Mouse (Mus musculus) forebrain, postnatal 0 days (tissue): ENCODE measurements around the gene Hist1h2bg. TPM values are rescaled to one million over a fixed set of nuclear protein-coding genes. Genes with fewer than 3 reads are reported as not detected.
"Not testable (repeated sequence)": the region's sequence is repeated elsewhere in the genome, so short reads cannot be mapped to it uniquely, and the experiment has no call there.

Experiments used
- ATAC-seq: fragments of 200-750 bp; cut with Nextera tagmentation; 2 replicates; pipeline ENCODE4 v1.8.0; 2017; ENCODE audit warnings: mild to moderate bottlenecking, moderate library complexity
- DNase-seq: peaks from one replicate; pipeline ENCODE4 v3.0.0-alpha.2; 2015
- H3K27ac ChIP-seq: fragments of 300-500 bp; sonication (generic); 2 replicates; pipeline ENCODE4 v1.5.1; 2014; ENCODE audit warnings: low read depth, mild to moderate bottlenecking, antibody characterized with exemption, low read length, moderate library complexity, mixed read lengths
- H3K27me3 ChIP-seq: fragments of 300-500 bp; sonication (generic); 2 replicates; pipeline ENCODE4 v1.6.1; 2014; ENCODE audit warnings: mild to moderate bottlenecking, low read length, mixed read lengths; ENCODE audit not compliant: insufficient read depth
- H3K36me3 ChIP-seq: fragments of 300-500 bp; sonication (generic); 2 replicates; pipeline ENCODE4 v1.6.1; 2014; ENCODE audit warnings: mild to moderate bottlenecking, moderate library complexity; ENCODE audit not compliant: insufficient read depth
- H3K4me1 ChIP-seq: fragments of 300-500 bp; sonication (generic); 2 replicates; pipeline ENCODE4 v1.6.1; 2014; ENCODE audit warnings: antibody characterized with exemption; ENCODE audit not compliant: insufficient read depth
- H3K4me2 ChIP-seq: fragments of 300-500 bp; sonication (generic); 2 replicates; pipeline ENCODE4 v1.6.1; 2014; ENCODE audit warnings: low read depth, mild to moderate bottlenecking, moderate library complexity
- H3K4me3 ChIP-seq: fragments of 300-500 bp; sonication (generic); 2 replicates; pipeline ENCODE4 v1.5.1; 2014; ENCODE audit warnings: low read depth, low read length, mixed read lengths
- H3K9ac ChIP-seq: fragments of 300-500 bp; sonication (generic); 2 replicates; pipeline ENCODE4 v1.6.1; 2014; ENCODE audit warnings: mild to moderate bottlenecking
- H3K9me3 ChIP-seq: fragments of 300-500 bp; sonication (generic); 2 replicates; pipeline ENCODE4 v1.6.1; 2016; ENCODE audit warnings: low read length
- CTCF ChIP-seq: sonication (generic); IDR thresholded peaks from 2 replicates; pipeline ENCODE4 v1.5.1; 2016; ENCODE audit warnings: antibody characterized with exemption, control low read depth, low read depth
- WGBS: fragments of 180-500 bp; shearing (Covaris S2); extraction: QIAGEN DNeasy Blood & Tissue Kit; methylation state at CpG from one replicate; pipeline ENCODE4 v1.1.7; 2014; 5-methylcytosine and 5-hydroxymethylcytosine counted together
- polyA plus RNA-seq: library from polyadenylated mRNA; unstranded; fragments of >200 nt; fragmentation: Nextera tagmentation; extraction: Ambion mirVana; gene quantifications from 2 replicates; pipeline ENCODE4 v1.2.1, GENCODE M21; 2015
- total RNA-seq: library from RNA; depleted of rRNA; stranded (reverse); fragments of >200 nt; gene quantifications from 2 replicates; pipeline ENCODE4 v1.2.3, GENCODE M21; 2014

The Hist1h2bg gene
- total and polyA plus RNA-seq, 2 experiments from 2014 or later: 3.6 to 367 TPM

GRCm38 (mm10) chr13:23584331-23584730 is 13.1 kb downstream of the Hist1h2bg start:
- ATAC-seq (no peak), DNase-seq (no peak)
- peak overlapping the region; percentile 72 for H3K4me2 ChIP-seq
- TF ChIP-seq CTCF: no peak
- peaks cover 10% of the 10 kb centered on the region; the same call in 1 of the 2 replicates for H3K4me1 ChIP-seq
- H3K4me3 ChIP-seq: peak overlapping the region; percentile 47
- H3K36me3 ChIP-seq: no peaks in the 10 kb centered on the region
- no peaks in the 10 kb centered on the region for H3K27me3 ChIP-seq
- H3K27ac ChIP-seq: peak overlapping the region; percentile 94
- no peaks in the 10 kb centered on the region for H3K9me3 ChIP-seq
- H3K9ac ChIP-seq: peak overlapping the region; percentile 71; the same call in 1 of the 2 replicates

- peak overlapping the region; percentile 71 for H3K9ac ChIP-seq
- peak overlapping the region; percentile 72 for H3K4me2 ChIP-seq
- no peaks in the 10 kb centered on the region for H3K27me3 ChIP-seq
- ATAC-seq (peak; percentile 14), DNase-seq (peak; percentile 79)
- H3K9me3 ChIP-seq: no peaks in the 10 kb centered on the region
- H3K4me3 ChIP-seq: peak overlapping the region; percentile 47
- under 1% methylated on average over 21 of the region's 21 CpGs for WGBS
- no peaks in the 10 kb centered on the region for H3K36me3 ChIP-seq
- H3K4me1 ChIP-seq: peaks cover 10% of the 10 kb centered on the region; the same call in 1 of the 2 replicates
- peak overlapping the region; percentile 94 for H3K27ac ChIP-seq
- no peak for TF ChIP-seq CTCF
Observed at GRCm38 (mm10) chr13:23585029-23585441, 13.8 kb downstream of the Hist1h2bg start.

- ATAC-seq: peak; percentile 88
- 4% methylated on average over 23 of the region's 36 CpGs for WGBS
- not testable (repeated sequence) for H3K27me3 ChIP-seq, H3K9me3 ChIP-seq, H3K36me3 ChIP-seq
- Histone ChIP-seq H3K4me2 (peak overlapping the region; percentile 72), H3K4me1 (peaks cover 10% of the 10 kb centered on the region; the same call in 1 of the 2 replicates), H3K4me3 (peak overlapping the region; percentile 47), H3K27ac (peak overlapping the region; percentile 94), H3K9ac (peak overlapping the region; percentile 71)
- DNase-seq: peak; percentile 94
Observed at GRCm38 (mm10) chr13:23585442-23586098, 14.4 kb downstream of the Hist1h2bg start.

- H3K4me3 ChIP-seq: peak overlapping the region; percentile 47
- H3K9me3 ChIP-seq: no peaks in the 10 kb centered on the region
- WGBS: 2% methylated on average over 22 of the region's 22 CpGs
- H3K4me2 ChIP-seq: peak overlapping the region; percentile 72
- ATAC-seq: no peak
- H3K27ac ChIP-seq: peak overlapping the region; percentile 94
- H3K4me1 ChIP-seq: peaks cover 10% of the 10 kb centered on the region; the same call in 1 of the 2 replicates
- H3K36me3 ChIP-seq: no peaks in the 10 kb centered on the region
- no peaks in the 10 kb centered on the region for H3K27me3 ChIP-seq
- no peak for TF ChIP-seq CTCF
- DNase-seq: no peak
- H3K9ac ChIP-seq: peak overlapping the region; percentile 37
Observed at GRCm38 (mm10) chr13:23586099-23586939, 15.1 kb downstream of the Hist1h2bg start.

- WGBS: 6% methylated on average over 1 of the region's 1 CpGs
- DNase-seq (no peak), ATAC-seq (no peak)
- Histone ChIP-seq H3K9me3 (no peaks in the 10 kb centered on the region), H3K4me2 (peak overlapping the region; percentile 72), H3K9ac (peak overlapping the region; percentile 37; the same call in 1 of the 2 replicates), H3K4me1 (peaks cover 10% of the 10 kb centered on the region; the same call in 1 of the 2 replicates), H3K4me3 (0 out of 2 replicates have a peak overlapping the region, but pooled peaks have one; percentile 47), H3K27me3 (no peaks in the 10 kb centered on the region), H3K27ac (peak overlapping the region; percentile 81; the same call in 1 of the 2 replicates), H3K36me3 (no peaks in the 10 kb centered on the region)
- no peak for TF ChIP-seq CTCF
Observed at GRCm38 (mm10) chr13:23586940-23587225, 15.7 kb downstream of the Hist1h2bg start.

- no peaks in the 10 kb centered on the region for H3K4me1 ChIP-seq
- no peaks in the 10 kb centered on the region for H3K27me3 ChIP-seq
- no peak overlapping the region for H3K4me3 ChIP-seq
- no peak overlapping the region for H3K9ac ChIP-seq
- no peak overlapping the region for H3K27ac ChIP-seq
- H3K9me3 ChIP-seq: no peaks in the 10 kb centered on the region
- ATAC-seq: no peak
- TF ChIP-seq CTCF: no peak
- 95% methylated on average over 7 of the region's 7 CpGs for WGBS
- DNase-seq: no peak
- H3K36me3 ChIP-seq: no peaks in the 10 kb centered on the region
- H3K4me2 ChIP-seq: no peak overlapping the region
Observed at GRCm38 (mm10) chr13:23591206-23591605, 20.0 kb downstream of the Hist1h2bg start.

- 92% methylated on average over 7 of the region's 7 CpGs for WGBS
- not testable (repeated sequence) for H3K27me3 ChIP-seq, ATAC-seq, H3K9me3 ChIP-seq, H3K9ac ChIP-seq, H3K27ac ChIP-seq, H3K4me2 ChIP-seq, H3K4me3 ChIP-seq, DNase-seq, H3K36me3 ChIP-seq, H3K4me1 ChIP-seq
Observed at GRCm38 (mm10) chr13:23591886-23592285, 20.7 kb downstream of the Hist1h2bg start.
